In genomic region chr14:46333421-46334237, GRCm38 (mm10) we compare ENCODE assay signal across 31 mouse cellular contexts. TPM values are rescaled to one million over a fixed set of nuclear protein-coding genes. Genes with fewer than 3 reads are reported as not detected.
DNase-seq lines count a peak whose midpoint lies in the region; ATAC-seq and TF ChIP-seq lines count a peak whose summit lies in the region.
"Had no signal": no experiment of that assay in that cellular context is flagged by ENCODE, and none has a peak within 500 bp of the region (broad histone marks: within the 10 kb centered on the region; RNA-seq: fewer than 3 reads in every experiment).

No protein-coding gene starts in this region.

- peak; percentile 20 for DNase-seq in gastrocnemius, adult 2 months
- no peak for DNase-seq in gastrocnemius, postnatal 25 days
- no peak for DNase-seq in lung, adult 2 months
- DNase-seq in ZHBTc4 (ENCODE audit: low read depth, low spot score): peak; percentile 30
- no peak for DNase-seq in ovary, adult 18-20 months (ENCODE audit: low spot score)
- DNase-seq in right cerebral cortex, postnatal 4 days: no peak
- DNase-seq: adrenal gland, postnatal 36 days; cerebellum, adult 9-10 months; heart, postnatal 10 days; kidney, adult 11 months; kidney, postnatal 36 days; layer of hippocampus, postnatal 36 days; thymus, postnatal 25 days had no signal

- no peaks in the 10 kb centered on the region for H3K27me3 ChIP-seq in lung, embryonic 15.5 days
- no peaks in the 10 kb centered on the region for H3K27me3 ChIP-seq in stomach, embryonic 14.5 days (ENCODE audit: control insufficient read depth, insufficient read depth, low read length)
- H3K27me3 ChIP-seq: forebrain, embryonic 13.5 days; heart, embryonic 12.5 days; kidney, embryonic 15.5 days had no signal

- H3K9ac ChIP-seq in lung, embryonic 15.5 days: no peak overlapping the region
- H3K9ac ChIP-seq in stomach, embryonic 14.5 days (replicated peaks; ENCODE audit: low read depth, low read length): no peak overlapping the region
- H3K9ac ChIP-seq: forebrain, embryonic 13.5 days; heart, embryonic 12.5 days; kidney, embryonic 15.5 days had no signal

- intact Hi-C loops in gastrocnemius, adult 2 months (cut with DNase I): no loop called here

- no peaks in the 10 kb centered on the region for H3K36me3 ChIP-seq in lung, embryonic 15.5 days
- H3K36me3 ChIP-seq in stomach, embryonic 14.5 days (ENCODE audit: control insufficient read depth, insufficient read depth, low read length): no peaks in the 10 kb centered on the region
- H3K36me3 ChIP-seq: heart, embryonic 12.5 days; hindbrain, embryonic 10.5 days; kidney, embryonic 15.5 days had no signal

- WGBS in lung, embryonic 15.5 days: 57% methylated on average over 8 of the region's 8 CpGs
- 72% methylated on average over 8 of the region's 8 CpGs for WGBS in lung, adult 2 months
- WGBS in stomach, embryonic 14.5 days: 70% methylated on average over 8 of the region's 8 CpGs

- H3K27ac ChIP-seq in gastrocnemius, adult 2 months: no peak overlapping the region
- peak overlapping the region; percentile 52 for H3K27ac ChIP-seq in lung, embryonic 15.5 days
- H3K27ac ChIP-seq in stomach, embryonic 14.5 days (ENCODE audit: low read length): peak overlapping the region; percentile 13; the same call in 1 of the 2 replicates
- H3K27ac ChIP-seq: forebrain, embryonic 13.5 days; hindbrain, embryonic 10.5 days; kidney, embryonic 15.5 days had no signal

- H3K4me2 ChIP-seq in lung, embryonic 15.5 days: no peak overlapping the region
- H3K4me2 ChIP-seq in stomach, embryonic 14.5 days (replicated peaks; ENCODE audit: low read depth, low read length): no peak overlapping the region
- H3K4me2 ChIP-seq: forebrain, embryonic 13.5 days; heart, embryonic 12.5 days; kidney, embryonic 15.5 days had no signal

- ATAC-seq in lung, embryonic 15.5 days (ENCODE audit: borderline replicate concordance, extremely low read depth, low FRiP score, low TSS enrichment): peak; percentile 93
- peak; percentile 37; the same call in 1 of the 2 replicates for ATAC-seq in stomach, embryonic 14.5 days (ENCODE audit: insufficient number of reproducible peaks, insufficient read depth, low FRiP score, low read depth)
- ATAC-seq: forebrain, embryonic 13.5 days; hindbrain, embryonic 16.5 days; midbrain, embryonic 16.5 days had no signal

- no peak for TF ChIP-seq CTCF in gastrocnemius, adult 2 months (IDR thresholded peaks at IDR 0.05)
- TF ChIP-seq CTCF in lung, adult 2 months (IDR thresholded peaks at IDR 0.05; ENCODE audit: insufficient read depth, low read length): no peak

- no peak overlapping the region for H3K4me3 ChIP-seq in gastrocnemius, adult 2 months
- H3K4me3 ChIP-seq in lung, embryonic 15.5 days: no peak overlapping the region
- no peak overlapping the region for H3K4me3 ChIP-seq in lung, adult 2 months (replicated peaks; ENCODE audit: extremely low read depth, low read depth, low read length)
- H3K4me3 ChIP-seq in stomach, embryonic 14.5 days (ENCODE audit: low read depth, low read length): no peak overlapping the region
- H3K4me3 ChIP-seq: erythroblast, embryonic 14.5 days; forebrain, embryonic 13.5 days; heart, embryonic 12.5 days; hindbrain, embryonic 10.5 days; kidney, embryonic 15.5 days had no signal

- H3K9me3 ChIP-seq in lung, embryonic 15.5 days: no peaks in the 10 kb centered on the region
- H3K9me3 ChIP-seq in stomach, embryonic 14.5 days (ENCODE audit: control insufficient read depth, low read depth, low read length): no peaks in the 10 kb centered on the region
- H3K9me3 ChIP-seq: forebrain, embryonic 13.5 days; heart, embryonic 12.5 days; hindbrain, embryonic 10.5 days; kidney, embryonic 15.5 days had no signal

- TF ChIP-seq POLR2A in lung, adult 2 months (IDR thresholded peaks at IDR 0.05; ENCODE audit: borderline replicate concordance, extremely low read depth, low read depth, low read length): no peak

- H3K4me1 ChIP-seq in lung, embryonic 15.5 days: peaks cover 9% of the 10 kb centered on the region; the same call in 1 of the 2 replicates
- no peaks in the 10 kb centered on the region for H3K4me1 ChIP-seq in lung, adult 2 months (ENCODE audit: control insufficient read depth, insufficient read depth, low read length)
- H3K4me1 ChIP-seq in stomach, embryonic 14.5 days (ENCODE audit: control insufficient read depth, insufficient read depth, low read length): no peaks in the 10 kb centered on the region
- H3K4me1 ChIP-seq: forebrain, embryonic 13.5 days; heart, embryonic 12.5 days; hindbrain, embryonic 10.5 days; kidney, embryonic 15.5 days had no signal

RNA-seq across cellular contexts. Expression of gene Gm15217, which starts 45.6 kb away (rescaled TPM):
- not detected for total RNA-seq in gastrocnemius, adult 2 months (2021)
- not detected for total RNA-seq in gastrocnemius, postnatal 25 days (2021)
- 0.21 TPM in 1 of 2 replicates, not detected in the other for polyA plus RNA-seq in lung, embryonic 15.5 days (2015; fragmentation: Nextera tagmentation; extraction: Ambion mirVana)
- polyA plus RNA-seq in lung, adult 2 months (2012; rRNA removed): 0.24 and 0.71 TPM in 2 replicates
- polyA plus RNA-seq in stomach, embryonic 14.5 days (2014; fragmentation: Nextera tagmentation; extraction: Ambion mirVana): 0.36 and 1.1 TPM in 2 replicates
- total RNA-seq: adrenal gland, postnatal 36 days; common myeloid progenitor, adult 5-6 weeks; gastrocnemius, adult 8-10 months; granulocyte monocyte progenitor cell, adult 5-6 weeks; heart, postnatal 10 days; layer of hippocampus, adult 8-10 months; layer of hippocampus, postnatal 36 days; left cerebral cortex, postnatal 10 days; megakaryocyte-erythroid progenitor cell, adult 5-6 weeks had no signal
- polyA plus RNA-seq: erythroblast, embryonic 14.5 days; forebrain, embryonic 13.5 days; hindbrain, embryonic 10.5 days; hindbrain, embryonic 16.5 days; limb, embryonic 14.5 days; liver, embryonic 16.5 days; midbrain, embryonic 16.5 days; neural tube, embryonic 14.5 days had no signal

RNA-seq across cellular contexts. Expression of gene Bmp4, which starts 56.8 kb away (rescaled TPM):
- 1 to 10 TPM; 5.0 to 5.4 TPM for total RNA-seq in gastrocnemius, adult 2 months (2021)
- 10 to 100 TPM in 1 of 2 experiments, 1 to 10 TPM in 1; 6.2 to 10.1 TPM for total RNA-seq in gastrocnemius, postnatal 25 days (2021)
- polyA plus RNA-seq in lung, embryonic 15.5 days (2015; fragmentation: Nextera tagmentation; extraction: Ambion mirVana): 69.8 and 81.1 TPM in 2 replicates
- 153 and 271 TPM in 2 replicates for polyA plus RNA-seq in lung, adult 2 months (2012; rRNA removed)
- 58.0 and 73.9 TPM in 2 replicates for polyA plus RNA-seq in stomach, embryonic 14.5 days (2014; fragmentation: Nextera tagmentation; extraction: Ambion mirVana)
- total RNA-seq: common myeloid progenitor, adult 5-6 weeks; granulocyte monocyte progenitor cell, adult 5-6 weeks; megakaryocyte-erythroid progenitor cell, adult 5-6 weeks had no signal
- polyA plus RNA-seq: erythroblast, embryonic 14.5 days had no signal

Comparison
In these comparisons a context has a peak if more than half of its experiments do, and no peak if none do; other contexts are left out.
1. DNase-seq: peak in gastrocnemius, adult 2 months (single experiment) and ZHBTc4 (single experiment); none in gastrocnemius, postnatal 25 days (single experiment), lung, adult 2 months (single experiment), ovary, adult 18-20 months (single experiment) and right cerebral cortex, postnatal 4 days (single experiment).